Mouse (Mus musculus) midbrain, embryonic 15.5 days (tissue): ENCODE data around the gene Rhod. TPM values are rescaled to one million over a fixed set of nuclear protein-coding genes. Genes with fewer than 3 reads are reported as not detected.

Experiments
- ATAC-seq: fragments of 200-750 bp; cut with Nextera tagmentation; replicated peaks from 2 replicates; pipeline ENCODE4 v1.8.0; 2017; ENCODE audit warnings: moderate TSS enrichment
- H3K27ac ChIP-seq: fragments of 300-500 bp; sonication (generic); 2 replicates; pipeline ENCODE4 v1.5.1; 2015; ENCODE audit warnings: mild to moderate bottlenecking, inconsistent platforms
- H3K27me3 ChIP-seq: fragments of 300-500 bp; sonication (generic); replicated peaks from 2 replicates; pipeline ENCODE4 v1.6.1; 2015; ENCODE audit warnings: inconsistent platforms
- H3K36me3 ChIP-seq: fragments of 300-500 bp; sonication (generic); replicated peaks from 2 replicates; pipeline ENCODE4 v1.6.1; 2015; ENCODE audit warnings: inconsistent platforms
- H3K4me1 ChIP-seq: fragments of 300-500 bp; sonication (generic); 2 replicates; pipeline ENCODE4 v1.6.1; 2015; ENCODE audit warnings: inconsistent platforms
- H3K4me2 ChIP-seq: fragments of 300-500 bp; sonication (generic); 2 replicates; pipeline ENCODE4 v1.6.1; 2015; ENCODE audit warnings: inconsistent platforms, mild to moderate bottlenecking, moderate library complexity
- H3K4me3 ChIP-seq: fragments of 300-500 bp; sonication (generic); 2 replicates; pipeline ENCODE4 v1.5.1; 2015; ENCODE audit warnings: mild to moderate bottlenecking, inconsistent platforms
- H3K9ac ChIP-seq: fragments of 300-500 bp; sonication (generic); 2 replicates; pipeline ENCODE4 v1.6.1; 2015; ENCODE audit warnings: mild to moderate bottlenecking, inconsistent platforms
- H3K9me3 ChIP-seq: fragments of 300-500 bp; sonication (generic); 2 replicates; pipeline ENCODE4 v1.6.1; 2016; ENCODE audit warnings: inconsistent platforms
- whole genome bisulfite sequencing: fragments of 180-500 bp; shearing (Covaris S2); methylation state at CpG from one replicate; pipeline ENCODE4 v1.1.7; 2015; ENCODE audit warnings: mixed read lengths; 5-methylcytosine and 5-hydroxymethylcytosine counted together
- polyA plus RNA-seq: library from polyadenylated mRNA; unstranded; fragments of >200 nt; fragmentation: Nextera tagmentation; extraction: Ambion mirVana; gene quantifications from 2 replicates; pipeline ENCODE4 v1.2.1, GENCODE M21; 2015

The Rhod gene
- polyA plus RNA-seq, 1 experiment from 2014 or later, result 5.5 TPM

DNA sequence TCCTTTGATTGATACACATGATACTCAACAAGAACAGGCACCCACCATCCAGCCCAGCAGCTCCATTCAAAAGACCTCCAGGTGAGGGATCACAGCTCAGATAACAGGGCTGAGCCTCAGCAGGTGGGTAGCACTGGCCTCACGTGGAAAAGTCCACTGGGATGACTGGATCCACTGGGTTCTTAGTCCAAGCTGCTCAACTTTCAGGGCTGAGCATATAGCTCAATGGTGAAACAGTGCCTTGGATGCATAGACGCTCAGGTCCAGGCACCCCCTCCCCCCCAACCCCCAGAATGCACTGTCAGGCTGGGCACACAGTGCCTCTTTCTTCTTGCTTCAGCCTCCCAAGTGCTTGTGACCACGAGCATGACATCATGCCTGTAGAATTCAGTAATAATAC lies 16.2 kb downstream of the Rhod start:
- Histone ChIP-seq H3K36me3 (no peaks in the 10 kb centered on the region), H3K27me3 (no peaks in the 10 kb centered on the region), H3K9me3 (no peaks in the 10 kb centered on the region), H3K4me2 (no peak overlapping the region), H3K4me1 (no peaks in the 10 kb centered on the region), H3K9ac (no peak overlapping the region), H3K4me3 (no peak overlapping the region), H3K27ac (no peak overlapping the region)
- ATAC-seq, result no peak
- WGBS, result 77% methylated on average over 3 of the region's 3 CpGs

DNA sequence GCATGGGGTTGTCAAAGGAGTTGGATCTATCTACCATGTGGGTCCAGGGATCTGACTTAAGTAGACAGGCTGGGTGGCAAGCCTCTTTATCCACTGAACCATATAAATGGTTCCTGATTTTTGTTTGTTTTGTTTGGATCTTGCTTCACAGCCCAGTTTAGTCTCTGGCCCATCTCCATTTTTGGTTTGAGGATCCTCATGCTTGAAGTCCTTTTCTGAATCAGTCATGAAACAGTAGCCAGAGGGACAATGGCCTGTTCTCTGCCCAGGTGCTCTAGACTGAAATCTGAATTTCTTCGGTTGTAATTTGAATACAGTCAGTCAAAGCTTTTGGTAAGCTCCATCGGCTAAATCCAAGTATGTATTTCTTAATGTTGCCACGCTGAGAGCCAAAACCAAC lies 16.7 kb downstream of the Rhod start:
- ATAC-seq, result no peak
- Histone ChIP-seq H3K4me2 (no peak overlapping the region), H3K27me3 (no peaks in the 10 kb centered on the region), H3K4me3 (no peak overlapping the region), H3K27ac (no peak overlapping the region), H3K4me1 (no peaks in the 10 kb centered on the region), H3K36me3 (no peaks in the 10 kb centered on the region), H3K9ac (no peak overlapping the region), H3K9me3 (no peaks in the 10 kb centered on the region)
- WGBS, result 92% methylated on average over 3 of the region's 3 CpGs

DNA sequence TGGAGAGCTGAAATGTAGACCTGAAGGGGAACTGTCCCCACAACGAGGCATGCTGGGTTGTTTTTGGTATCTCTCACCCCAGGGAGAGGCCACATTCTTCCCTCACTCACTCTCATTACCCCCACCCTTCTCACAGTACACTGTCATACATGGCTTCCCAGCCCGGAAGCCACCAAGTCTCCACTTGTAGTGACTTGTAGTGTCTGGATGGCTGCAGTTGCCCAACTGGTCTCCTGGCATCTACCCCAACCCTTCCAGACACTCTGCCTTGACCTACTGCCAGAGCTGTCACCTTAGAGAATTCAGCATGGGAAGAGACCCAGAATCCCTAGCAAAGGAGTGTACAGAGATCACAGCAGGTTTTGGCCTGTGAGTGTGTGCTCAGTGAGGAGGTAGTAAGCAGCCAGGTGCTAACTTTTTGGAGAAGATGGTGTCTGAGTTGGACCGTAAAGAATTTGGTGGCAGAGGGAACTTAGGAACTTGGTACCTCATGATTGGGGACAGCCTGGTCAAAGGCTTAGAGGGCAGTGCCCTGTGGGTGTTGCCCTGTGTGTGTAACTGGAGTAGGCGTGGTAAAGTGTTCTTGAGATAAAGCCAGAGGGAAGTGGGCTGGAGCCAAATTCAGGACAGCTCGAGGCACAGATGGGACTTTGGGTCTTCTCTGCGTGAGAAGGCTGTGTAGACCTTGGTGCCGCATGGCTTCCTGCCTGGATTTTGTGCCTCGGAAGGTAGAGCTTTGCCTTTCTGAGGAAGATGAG lies 18.9 kb downstream of the Rhod start:
- no peaks in the 10 kb centered on the region for H3K9me3 ChIP-seq

DNA sequence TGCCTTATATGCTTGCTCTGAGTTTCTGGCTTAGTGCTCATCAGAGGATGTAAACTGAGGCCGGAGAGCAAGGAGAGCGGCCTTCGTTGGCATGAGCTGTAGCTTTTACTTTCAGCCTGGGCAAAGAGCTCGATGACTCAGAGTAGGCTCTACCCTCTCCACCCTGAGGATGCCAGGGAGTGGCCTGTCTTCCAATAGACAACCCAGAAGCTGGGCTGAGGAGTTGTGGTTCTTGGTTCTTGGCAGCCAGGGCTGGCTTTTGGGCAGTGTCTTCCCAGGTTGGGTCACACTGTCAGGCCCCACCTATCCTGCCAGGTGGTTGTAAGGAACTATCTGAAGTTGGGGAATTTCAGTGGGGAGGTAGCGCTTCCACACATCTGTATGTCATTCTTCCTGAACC lies 19.5 kb downstream of the Rhod start:
- no peak for ATAC-seq

More for the DNA sequence above, 18.9 kb downstream of the Rhod start:
- Histone ChIP-seq H3K4me1 (no peaks in the 10 kb centered on the region), H3K27ac (no peak overlapping the region), H3K9ac (no peak overlapping the region), H3K36me3 (no peaks in the 10 kb centered on the region), H3K4me3 (no peak overlapping the region), H3K4me2 (no peak overlapping the region), H3K27me3 (no peaks in the 10 kb centered on the region)
- no peak for ATAC-seq
- 83% methylated on average over 8 of the region's 8 CpGs for WGBS

DNA sequence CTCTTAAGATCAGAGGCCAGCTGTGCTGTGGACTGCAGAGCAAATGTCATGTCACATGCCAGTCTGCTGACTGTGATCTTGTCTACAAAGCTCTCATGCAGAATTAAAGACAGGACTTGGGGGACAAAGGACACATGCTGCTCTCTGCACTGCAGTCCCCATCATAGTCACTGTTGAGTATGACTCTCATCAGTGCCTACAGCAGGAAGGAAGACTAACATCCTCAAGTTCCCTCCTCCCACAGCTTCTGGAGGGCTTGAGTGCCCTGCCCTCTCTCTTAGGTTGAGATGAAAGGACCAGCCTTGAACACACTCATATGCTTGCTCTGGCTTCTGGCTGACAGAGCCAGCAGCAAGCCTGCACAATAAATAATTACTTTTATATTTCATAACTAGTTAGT lies 21.5 kb downstream of the Rhod start:
- Histone ChIP-seq H3K9ac (no peak overlapping the region), H3K4me2 (no peak overlapping the region), H3K27ac (no peak overlapping the region), H3K9me3 (no peaks in the 10 kb centered on the region), H3K27me3 (no peaks in the 10 kb centered on the region), H3K36me3 (no peaks in the 10 kb centered on the region), H3K4me1 (no peaks in the 10 kb centered on the region), H3K4me3 (no peak overlapping the region)
- no peak for ATAC-seq

More for the DNA sequence above, 19.5 kb downstream of the Rhod start:
- Histone ChIP-seq H3K9me3 (no peaks in the 10 kb centered on the region), H3K9ac (no peak overlapping the region), H3K36me3 (no peaks in the 10 kb centered on the region), H3K4me3 (no peak overlapping the region), H3K4me1 (no peaks in the 10 kb centered on the region), H3K27me3 (no peaks in the 10 kb centered on the region), H3K4me2 (no peak overlapping the region), H3K27ac (no peak overlapping the region)
- 95% methylated on average over 5 of the region's 5 CpGs for WGBS

DNA sequence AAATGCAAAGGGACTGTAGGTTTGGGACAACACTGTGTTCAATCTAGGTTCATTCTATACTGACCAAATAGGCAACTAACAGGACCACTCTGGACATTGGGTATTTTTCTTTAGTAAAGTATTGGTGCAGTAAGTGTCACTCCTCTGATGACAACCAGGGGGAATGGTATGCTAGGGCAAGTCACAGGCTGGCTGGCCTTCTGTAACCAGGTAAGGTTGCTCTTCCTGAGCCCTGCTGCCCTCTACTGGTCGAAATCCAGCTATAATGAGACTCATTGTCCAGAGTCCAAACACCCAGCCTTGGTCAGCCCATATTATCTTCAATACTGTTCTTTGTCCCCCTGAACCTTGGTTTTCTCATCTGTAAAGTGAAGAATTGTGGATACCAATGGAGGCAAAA lies 22.0 kb downstream of the Rhod start:
- ATAC-seq, result no peak
- no peaks in the 10 kb centered on the region for H3K36me3 ChIP-seq

DNA sequence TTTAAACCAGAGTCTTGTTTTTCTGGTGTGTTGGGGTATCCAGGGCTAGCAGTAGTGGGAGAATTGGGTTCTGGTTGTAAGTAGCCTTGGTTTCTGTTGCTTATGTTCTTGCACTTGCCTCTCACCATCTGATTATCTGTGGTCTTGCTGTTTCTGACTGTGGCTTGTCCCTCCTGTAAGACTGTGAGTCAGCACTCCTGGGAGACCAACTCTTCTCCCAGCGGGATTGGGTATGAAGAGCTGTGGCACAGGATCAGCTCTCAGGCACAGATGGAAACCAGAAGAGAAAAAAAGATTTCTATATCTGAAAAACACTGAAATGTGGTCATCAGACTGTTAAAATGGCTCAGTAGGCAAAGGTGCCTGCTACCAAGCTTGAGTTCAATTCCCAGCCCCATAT lies 24.6 kb downstream of the Rhod start:
- Histone ChIP-seq H3K36me3 (no peaks in the 10 kb centered on the region), H3K4me1 (no peaks in the 10 kb centered on the region), H3K4me3 (no peak overlapping the region), H3K9me3 (no peaks in the 10 kb centered on the region), H3K4me2 (no peak overlapping the region), H3K9ac (no peak overlapping the region), H3K27me3 (no peaks in the 10 kb centered on the region), H3K27ac (no peak overlapping the region)
- 78% methylated on average over 1 of the region's 1 CpGs for WGBS
- ATAC-seq, result no peak

More for the DNA sequence above, 22.0 kb downstream of the Rhod start:
- H3K9me3 ChIP-seq, result no peaks in the 10 kb centered on the region
- WGBS, result 0% methylated on average over 1 of the region's 1 CpGs
- H3K9ac ChIP-seq, result no peak overlapping the region
- H3K4me1 ChIP-seq, result no peaks in the 10 kb centered on the region
- H3K4me2 ChIP-seq, result no peak overlapping the region
- no peaks in the 10 kb centered on the region for H3K27me3 ChIP-seq
- no peak overlapping the region for H3K4me3 ChIP-seq
- H3K27ac ChIP-seq, result no peak overlapping the region

DNA sequence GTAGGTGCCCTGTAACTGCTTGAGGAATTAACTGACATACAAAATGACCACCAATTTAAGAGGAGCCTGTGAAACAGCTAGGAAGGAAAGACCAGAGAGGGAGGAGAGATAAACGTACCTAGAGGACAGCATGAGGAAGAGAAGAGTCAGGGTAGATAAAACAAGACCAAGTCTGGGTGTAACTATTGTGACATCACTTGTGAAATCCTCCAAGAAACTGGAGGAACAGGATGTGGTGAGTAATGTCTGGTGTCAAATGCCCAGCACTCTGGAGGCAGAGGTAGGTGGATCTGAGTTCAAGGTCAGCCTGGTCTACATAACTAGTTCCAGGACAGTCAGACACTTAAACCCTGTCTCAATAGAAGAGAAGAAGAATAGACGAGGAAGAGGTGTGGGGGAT lies 30.2 kb downstream of the Rhod start:
- no peak overlapping the region for H3K27ac ChIP-seq
- no peak for ATAC-seq
- 64% methylated on average over 2 of the region's 2 CpGs for WGBS

DNA sequence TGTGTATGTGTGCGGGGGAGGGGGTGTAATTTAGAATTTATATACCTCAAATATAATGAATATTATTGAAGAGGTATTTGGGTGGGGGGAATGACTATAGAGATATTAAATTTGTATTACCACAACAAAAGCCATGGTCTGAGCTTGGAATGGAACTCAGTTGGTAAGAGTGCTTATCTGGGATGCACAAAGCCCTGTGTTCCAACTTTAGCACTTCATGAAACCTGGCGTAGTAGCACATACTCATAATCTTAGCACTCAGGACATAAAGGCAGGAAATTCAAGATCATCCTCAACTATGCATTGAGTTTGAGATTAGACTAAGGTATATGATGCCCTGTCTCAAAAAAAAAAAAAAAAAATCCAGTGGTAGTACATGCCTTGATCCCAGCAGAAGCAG lies 34.4 kb downstream of the Rhod start:
- Histone ChIP-seq H3K27ac (no peak overlapping the region), H3K9me3 (no peaks in the 10 kb centered on the region), H3K4me1 (no peaks in the 10 kb centered on the region), H3K4me3 (no peak overlapping the region), H3K4me2 (no peak overlapping the region), H3K27me3 (no peaks in the 10 kb centered on the region), H3K9ac (no peak overlapping the region), H3K36me3 (no peaks in the 10 kb centered on the region)
- 95% methylated on average over 2 of the region's 2 CpGs for WGBS
- ATAC-seq, result no peak

More for the DNA sequence above, 30.2 kb downstream of the Rhod start:
- no peak overlapping the region for H3K4me3 ChIP-seq
- no peaks in the 10 kb centered on the region for H3K9me3 ChIP-seq
- no peaks in the 10 kb centered on the region for H3K36me3 ChIP-seq
- H3K9ac ChIP-seq, result no peak overlapping the region
- H3K27me3 ChIP-seq, result no peaks in the 10 kb centered on the region
- H3K4me2 ChIP-seq, result no peak overlapping the region
- H3K4me1 ChIP-seq, result no peaks in the 10 kb centered on the region

DNA sequence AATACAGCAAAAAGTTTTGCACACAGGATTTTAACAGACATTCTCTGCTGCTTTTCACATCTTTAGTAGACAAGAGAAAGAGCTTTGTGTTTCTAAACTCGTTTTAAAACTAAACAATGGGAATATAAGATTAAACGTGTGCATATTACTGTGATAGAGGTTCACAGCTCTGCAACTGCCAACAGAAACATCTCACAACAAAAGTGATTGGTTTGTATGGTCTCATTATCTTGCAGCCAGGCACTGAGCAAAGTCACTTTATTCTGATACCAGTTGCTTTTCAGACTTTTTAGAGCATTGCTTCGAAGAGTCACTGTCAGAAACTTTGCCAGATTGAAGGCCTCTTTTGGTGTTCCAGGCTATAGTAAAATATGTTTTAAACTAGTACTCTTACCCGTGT lies 40.3 kb downstream of the Rhod start:
- H3K27me3 ChIP-seq, result no peaks in the 10 kb centered on the region
- no peak for ATAC-seq
- H3K4me2 ChIP-seq, result peak overlapping the region; percentile 89; the same call in 1 of the 2 replicates
- no peaks in the 10 kb centered on the region for H3K9me3 ChIP-seq
- H3K9ac ChIP-seq, result no peak overlapping the region
- H3K27ac ChIP-seq, result no peak overlapping the region
- no peak overlapping the region for H3K4me3 ChIP-seq
- no peaks in the 10 kb centered on the region for H3K36me3 ChIP-seq
- WGBS, result 74% methylated on average over 4 of the region's 4 CpGs
- H3K4me1 ChIP-seq, result peaks cover 15% of the 10 kb centered on the region

DNA sequence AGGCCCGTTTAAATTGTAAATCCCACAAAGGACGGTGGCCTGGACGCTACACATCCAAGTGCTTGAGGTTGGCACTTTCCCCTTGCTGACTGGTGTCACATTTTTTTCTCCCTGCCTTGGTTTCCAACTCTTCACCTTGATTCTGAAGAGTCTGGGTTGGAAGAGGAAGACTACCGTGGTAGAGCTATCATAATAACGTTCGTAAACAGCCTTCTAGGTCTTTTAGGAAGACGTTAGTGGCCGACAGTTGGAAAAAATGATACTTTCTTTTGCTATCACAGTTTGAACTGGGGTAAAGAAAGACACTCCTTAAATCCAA lies 40.6 kb downstream of the Rhod start:
- Histone ChIP-seq H3K27me3 (no peaks in the 10 kb centered on the region), H3K36me3 (no peaks in the 10 kb centered on the region), H3K4me2 (peak overlapping the region; percentile 89), H3K27ac (peak overlapping the region; percentile 98), H3K9me3 (no peaks in the 10 kb centered on the region), H3K9ac (peak overlapping the region; percentile 75), H3K4me3 (peak overlapping the region; percentile 100), H3K4me1 (peaks cover 17% of the 10 kb centered on the region)
- no peak for ATAC-seq
- 28% methylated on average over 8 of the region's 8 CpGs for WGBS

DNA sequence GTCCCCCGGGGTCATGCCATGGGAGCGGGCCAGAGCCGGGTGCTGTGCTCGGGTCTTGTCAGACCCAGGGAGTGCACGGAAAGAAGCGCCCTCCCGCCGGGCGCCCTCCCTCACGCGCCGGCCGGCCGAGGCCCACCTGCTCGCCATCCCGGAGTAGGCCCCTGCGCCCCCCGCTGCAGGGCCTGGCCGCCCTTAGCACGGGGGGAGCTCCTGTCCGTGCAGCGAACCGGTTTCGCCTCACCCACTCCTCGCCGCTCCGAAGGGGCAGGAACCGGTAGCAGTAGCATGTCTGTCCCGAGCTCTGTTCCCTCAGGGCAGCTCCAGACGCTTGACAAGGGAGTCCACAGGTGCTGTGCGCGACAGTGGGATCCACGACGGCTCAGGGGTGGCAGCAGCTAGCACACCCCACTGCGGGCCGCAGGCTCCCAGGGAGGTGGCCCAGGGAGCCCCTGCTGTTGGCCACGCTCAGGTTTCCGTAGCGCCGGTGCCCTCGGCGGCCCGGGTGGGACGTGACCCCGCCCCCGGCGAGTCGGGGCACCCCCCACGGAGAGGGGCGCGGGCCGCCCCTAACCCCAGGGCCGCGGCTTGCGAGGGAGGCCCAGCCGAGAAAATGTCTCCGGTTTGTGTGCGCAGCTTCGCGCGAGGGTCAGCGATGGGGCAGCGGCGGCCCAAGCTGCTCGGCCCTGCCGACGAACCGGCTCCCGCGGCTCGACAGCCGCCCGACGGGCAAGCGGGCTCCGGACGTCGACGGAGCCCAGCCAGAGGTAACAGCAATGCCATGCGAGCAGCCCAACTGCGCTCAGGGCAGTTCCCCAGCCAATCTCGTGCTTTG lies 41.2 kb downstream of the Rhod start, which contains the start of gene Kdm2a:
Gene Kdm2a, minus strand, starts transcription at position 488 of the 832 bp plus-strand sequence.
- no peaks in the 10 kb centered on the region for H3K9me3 ChIP-seq
- WGBS, result under 1% methylated on average over 82 of the region's 82 CpGs

More for the DNA sequence above, 41.2 kb downstream of the Rhod start, which contains the start of gene Kdm2a:
- no peaks in the 10 kb centered on the region for H3K36me3 ChIP-seq
- H3K9ac ChIP-seq, result peak within 1 kb of the TSS; percentile 75
- H3K4me3 ChIP-seq, result peak within 1 kb of the TSS; percentile 100
- peaks cover 23% of the 10 kb centered on the region for H3K4me1 ChIP-seq
- peak within 1 kb of the TSS; percentile 89 for H3K4me2 ChIP-seq
- H3K27ac ChIP-seq, result peak within 1 kb of the TSS; percentile 98
- no peaks in the 10 kb centered on the region for H3K27me3 ChIP-seq
- ATAC-seq, result peak; percentile 62
